Mouse (Mus musculus): ENCODE results near the gene Tmc4. TPM values are rescaled to one million over a fixed set of nuclear protein-coding genes. Genes with fewer than 3 reads are reported as not detected.
"Not testable (repeated sequence)": the region's sequence is repeated elsewhere in the genome, so short reads cannot be mapped to it uniquely, and the experiment has no call there.

Tmc4 gene
- total and polyA plus RNA-seq, 2 experiments from 2014 or later, result 4.0 to 4.2 TPM

- peak; percentile 99 for DNase-seq (ENCODE audit: low spot score)
- Histone ChIP-seq H3K4me2 (ENCODE audit: low read depth, low read length, poor library complexity, severe bottlenecking) (peak within 1 kb of the TSS; percentile 81), H3K36me3 (ENCODE audit: insufficient read depth, low read length) (peaks cover 4% of the 10 kb centered on the region; the same call in 1 of the 2 replicates), H3K4me3 (ENCODE audit: low read depth, low read length) (peak within 1 kb of the TSS; percentile 59), H3K9me3 (ENCODE audit: low read length) (no peaks in the 10 kb centered on the region), H3K4me1 (ENCODE audit: insufficient read depth, low read length) (peaks cover 7% of the 10 kb centered on the region; the same call in 1 of the 2 replicates), H3K9ac (replicated peaks; ENCODE audit: low read length, poor library complexity, severe bottlenecking) (peak within 1 kb of the TSS; percentile 76), H3K27ac (ENCODE audit: low read depth, low read length) (peak within 1 kb of the TSS; percentile 84), H3K27me3 (ENCODE audit: insufficient read depth, low read length) (no peaks in the 10 kb centered on the region)
- peak; percentile 96 for ATAC-seq (ENCODE audit: low FRiP score)
- TF ChIP-seq CTCF (IDR thresholded peaks at IDR 0.05), result peak; percentile 51
- WGBS, result under 1% methylated on average over 42 of the region's 42 CpGs
Observed at GRCm38 (mm10) chr7:3703879-3704441, 26.6 kb upstream of the Tmc4 start, which contains the start of gene Rps9. Gene Rps9, plus strand, starts transcription at chr7:3703993.

GRCm38 (mm10) chr7:3703148-3703878 is 26.0 kb upstream of the Tmc4 start:
- 25% methylated on average over 6 of the region's 6 CpGs for WGBS
- ATAC-seq (ENCODE audit: low FRiP score) (peak; percentile 51), DNase-seq (ENCODE audit: low spot score) (no peak)
- H3K36me3 ChIP-seq (ENCODE audit: insufficient read depth, low read length), result peaks cover 4% of the 10 kb centered on the region; the same call in 1 of the 2 replicates
- H3K4me1 ChIP-seq (ENCODE audit: insufficient read depth, low read length), result peaks cover 7% of the 10 kb centered on the region; the same call in 1 of the 2 replicates
- no peak for TF ChIP-seq CTCF (IDR thresholded peaks at IDR 0.05)
- H3K4me2 ChIP-seq (ENCODE audit: low read depth, low read length, poor library complexity, severe bottlenecking), result peak overlapping the region; percentile 81
- peak overlapping the region; percentile 59 for H3K4me3 ChIP-seq (ENCODE audit: low read depth, low read length)
- no peaks in the 10 kb centered on the region for H3K27me3 ChIP-seq (ENCODE audit: insufficient read depth, low read length)
- no peaks in the 10 kb centered on the region for H3K9me3 ChIP-seq (ENCODE audit: low read length)
- H3K9ac ChIP-seq (replicated peaks; ENCODE audit: low read length, poor library complexity, severe bottlenecking), result no peak overlapping the region
- H3K27ac ChIP-seq (ENCODE audit: low read depth, low read length), result peak overlapping the region; percentile 84

GRCm38 (mm10) chr7:3698471-3698870 is 21.1 kb upstream of the Tmc4 start:
- Histone ChIP-seq H3K36me3 (ENCODE audit: insufficient read depth, low read length) (peaks cover 4% of the 10 kb centered on the region), H3K9me3 (ENCODE audit: low read length) (no peaks in the 10 kb centered on the region), H3K4me1 (ENCODE audit: insufficient read depth, low read length) (no peaks in the 10 kb centered on the region), H3K9ac (replicated peaks; ENCODE audit: low read length, poor library complexity, severe bottlenecking) (no peak overlapping the region), H3K27ac (ENCODE audit: low read depth, low read length) (no peak overlapping the region), H3K4me3 (ENCODE audit: low read depth, low read length) (no peak overlapping the region), H3K27me3 (ENCODE audit: insufficient read depth, low read length) (no peaks in the 10 kb centered on the region), H3K4me2 (ENCODE audit: low read depth, low read length, poor library complexity, severe bottlenecking) (no peak overlapping the region)
- no peak for TF ChIP-seq CTCF (IDR thresholded peaks at IDR 0.05)
- DNase-seq (ENCODE audit: low spot score) (no peak), ATAC-seq (ENCODE audit: low FRiP score) (no peak)
- 97% methylated on average over 6 of the region's 6 CpGs for WGBS

- not testable (repeated sequence) for H3K4me1 ChIP-seq (ENCODE audit: insufficient read depth, low read length); H3K27me3 ChIP-seq (ENCODE audit: insufficient read depth, low read length); DNase-seq (ENCODE audit: low spot score); H3K36me3 ChIP-seq (ENCODE audit: insufficient read depth, low read length); H3K9me3 ChIP-seq (ENCODE audit: low read length); ATAC-seq (ENCODE audit: low FRiP score)
- 6% methylated on average over 9 of the region's 9 CpGs for WGBS
- H3K27ac ChIP-seq (ENCODE audit: low read depth, low read length), result peak overlapping the region; percentile 96; the same call in 1 of the 2 replicates
- H3K4me3 ChIP-seq (ENCODE audit: low read depth, low read length), result peak overlapping the region; percentile 72
- peak overlapping the region; percentile 63 for H3K4me2 ChIP-seq (ENCODE audit: low read depth, low read length, poor library complexity, severe bottlenecking)
- H3K9ac ChIP-seq (replicated peaks; ENCODE audit: low read length, poor library complexity, severe bottlenecking), result peak overlapping the region; percentile 65
Observed at GRCm38 (mm10) chr7:3694949-3695305, 17.6 kb upstream of the Tmc4 start.

- Histone ChIP-seq H3K36me3 (ENCODE audit: insufficient read depth, low read length) (peaks cover 4% of the 10 kb centered on the region), H3K27ac (ENCODE audit: low read depth, low read length) (peak overlapping the region; percentile 96), H3K4me3 (ENCODE audit: low read depth, low read length) (peak overlapping the region; percentile 72), H3K27me3 (ENCODE audit: insufficient read depth, low read length) (no peaks in the 10 kb centered on the region), H3K9ac (replicated peaks; ENCODE audit: low read length, poor library complexity, severe bottlenecking) (peak overlapping the region; percentile 65), H3K9me3 (ENCODE audit: low read length) (no peaks in the 10 kb centered on the region), H3K4me2 (ENCODE audit: low read depth, low read length, poor library complexity, severe bottlenecking) (peak overlapping the region; percentile 63), H3K4me1 (ENCODE audit: insufficient read depth, low read length) (peaks cover 9% of the 10 kb centered on the region; the same call in 1 of the 2 replicates)
- no peak for TF ChIP-seq CTCF (IDR thresholded peaks at IDR 0.05)
- under 1% methylated on average over 46 of the region's 55 CpGs for WGBS
- ATAC-seq (ENCODE audit: low FRiP score) (peak; percentile 41), DNase-seq (ENCODE audit: low spot score) (peak; percentile 87)
Observed at GRCm38 (mm10) chr7:3694076-3694948, 17.0 kb upstream of the Tmc4 start.

Measured in midbrain, postnatal 0 days (tissue).